Mouse (Mus musculus): ENCODE results near the gene Celf6.

DNA sequence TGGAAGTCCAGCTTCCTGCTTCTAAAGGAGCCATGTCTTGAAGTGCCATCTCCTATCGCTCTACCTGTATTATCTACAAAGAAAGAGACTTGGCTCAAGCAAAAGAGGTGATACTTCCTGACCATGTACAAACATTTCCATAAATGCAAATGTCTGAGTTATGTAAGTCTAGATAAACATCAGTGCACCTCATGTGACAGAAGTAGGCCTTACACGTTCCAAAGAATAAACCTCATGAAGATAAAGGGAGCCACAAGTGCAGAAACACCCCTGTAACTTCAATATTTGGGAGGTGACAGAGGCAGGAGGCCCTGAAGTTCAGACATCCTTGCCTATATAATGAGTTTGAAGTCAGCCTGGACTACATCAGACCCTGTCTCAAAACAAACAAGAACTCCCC, 5.9 kb upstream of the Celf6 start:
- TF ChIP-seq E2F4 (IDR thresholded peaks at IDR 0.05; ENCODE audit: insufficient read depth) (no peak), CEBPB (IDR thresholded peaks at IDR 0.05; ENCODE audit: insufficient read depth, poor library complexity, severe bottlenecking) (no peak), POLR2A (IDR thresholded peaks at IDR 0.05; ENCODE audit: insufficient read length, low read depth) (no peak), POLR2AphosphoS2 (IDR thresholded peaks at IDR 0.05; ENCODE audit: insufficient read length, low read depth) (no peak), MAX (IDR thresholded peaks at IDR 0.05; ENCODE audit: low read depth) (no peak), TCF3 (IDR thresholded peaks at IDR 0.05; ENCODE audit: insufficient read length, low read depth) (no peak), REST (IDR thresholded peaks at IDR 0.05; ENCODE audit: insufficient read depth, insufficient read length) (no peak), TCF12 (IDR thresholded peaks at IDR 0.05; ENCODE audit: insufficient read depth, poor library complexity, severe bottlenecking) (no peak)

All from myocyte (in vitro differentiated cells).